Mouse (Mus musculus) megakaryocyte-erythroid progenitor cell, adult 5-6 weeks (primary cell): ENCODE results near the gene Heatr4. TPM values are rescaled to one million over a fixed set of nuclear protein-coding genes. Genes with fewer than 3 reads are reported as not detected.

Source experiments
- ATAC-seq: replicated peaks from 2 replicates; pipeline ENCODE4 v1.8.0; 2016; ENCODE audit warnings: mild to moderate bottlenecking, inconsistent platforms; ENCODE audit not compliant: severe bottlenecking, poor library complexity, low FRiP score, low TSS enrichment
- total RNA-seq, 2 experiments: library from RNA; stranded (forward) in 1 of 2; stranded (reverse) in 1 of 2; fragments of 200-1000, 215-1000 nt in 1 of 2; fragments of >200 nt in 1 of 2; fragmentation: Nextera tagmentation in 1 of 2; gene quantifications; 2 replicates each; pipeline ENCODE4 v1.2.3; 2014 to 2017

Heatr4 gene
- total RNA-seq, 2 experiments from 2014 or later: not detected

DNA sequence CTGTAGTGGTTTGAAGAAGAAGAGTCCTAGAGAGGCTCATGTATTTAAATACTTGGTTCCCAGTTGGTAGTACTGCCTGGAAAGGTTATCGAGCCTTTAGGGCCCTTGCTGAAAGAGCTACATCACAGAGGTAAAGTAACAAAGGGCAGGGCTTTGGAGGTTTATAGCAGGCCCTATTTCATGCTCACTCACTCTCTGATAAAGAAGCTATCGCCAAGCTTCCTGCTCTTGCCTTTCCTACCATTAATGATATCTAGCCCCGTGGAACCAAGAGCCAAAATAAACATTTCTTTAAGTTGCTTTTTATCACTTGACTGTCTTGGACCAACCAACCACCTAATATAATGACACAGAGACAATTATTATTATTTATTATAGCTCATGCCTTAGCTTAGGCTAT, 15.8 kb upstream of the Heatr4 start:
- ATAC-seq: no peak

DNA sequence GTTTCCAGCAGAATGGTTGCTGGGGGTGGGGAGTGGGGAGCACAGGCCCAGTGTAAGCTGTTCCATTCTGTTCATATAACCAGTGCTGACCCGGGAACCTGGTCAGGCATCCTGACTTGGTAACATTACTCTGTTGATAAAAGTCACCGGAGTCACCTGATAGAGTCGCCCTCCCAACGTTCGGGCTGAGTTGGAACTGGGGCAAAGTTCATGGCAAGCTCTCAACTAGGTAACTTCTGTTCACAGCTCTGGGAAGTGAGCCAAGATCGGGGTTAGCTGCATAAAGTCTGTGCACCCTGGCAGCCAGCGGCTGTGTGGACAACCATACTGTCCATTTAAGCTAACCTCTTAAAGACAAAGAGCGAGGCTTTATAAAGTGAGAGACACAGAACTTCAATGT, 14.6 kb upstream of the Heatr4 start:
- peak; percentile 76 for ATAC-seq

DNA sequence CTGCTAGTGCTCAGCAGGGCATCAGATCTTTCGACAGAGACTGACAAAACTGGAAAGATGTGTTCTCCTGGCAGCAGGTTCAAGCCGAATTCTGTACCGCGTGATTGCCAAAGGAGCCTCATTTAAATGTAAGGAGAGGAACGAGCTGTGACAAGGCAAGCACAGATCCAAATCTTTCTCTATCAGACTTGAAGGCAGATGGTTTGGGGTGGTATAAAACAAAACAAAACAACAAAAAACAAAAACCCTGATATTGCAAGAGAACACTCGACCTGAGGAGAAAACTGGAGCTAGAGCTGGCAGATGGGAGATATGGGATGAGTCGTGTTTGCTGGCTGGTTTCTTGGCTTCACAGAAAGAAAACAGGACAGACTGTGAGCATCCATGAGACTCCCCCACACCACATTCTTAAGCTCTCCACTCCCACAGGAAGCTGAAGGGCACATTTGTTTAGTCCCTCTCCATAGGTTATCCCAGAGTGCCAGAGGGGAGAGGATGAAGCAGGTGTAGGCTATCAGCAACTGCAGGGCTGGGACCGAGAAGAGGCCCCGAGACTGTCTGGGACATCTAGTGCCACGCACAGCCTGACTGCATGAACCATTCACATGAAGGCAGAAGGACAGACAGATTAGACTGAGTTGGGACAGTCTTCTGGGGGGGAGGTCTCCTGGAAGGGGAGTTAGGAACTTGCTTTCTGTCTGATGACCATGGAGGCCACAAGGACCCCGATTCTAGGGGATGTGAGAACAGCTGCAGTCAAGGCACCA, 13.9 kb upstream of the Heatr4 start:
- peak; percentile 60; the same call in 1 of the 2 replicates for ATAC-seq

DNA sequence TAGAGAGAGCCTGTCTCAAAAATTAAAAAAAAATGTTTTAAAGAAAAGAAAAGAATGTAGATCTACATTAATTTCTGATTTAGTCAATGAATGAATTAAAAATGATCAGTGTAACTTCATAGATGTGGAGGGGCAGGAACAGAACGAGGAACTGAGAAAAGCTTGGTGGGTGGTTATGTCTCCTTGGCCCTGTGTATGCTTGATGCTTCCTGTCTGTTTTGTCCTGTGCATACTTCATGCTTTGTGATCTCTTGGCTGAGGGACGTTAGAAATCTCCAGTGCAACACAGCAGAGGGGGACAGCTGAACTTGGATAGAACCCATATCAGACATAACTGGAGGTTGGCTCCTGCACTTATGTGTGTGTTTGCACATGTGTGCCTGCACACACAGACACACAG, 12.6 kb upstream of the Heatr4 start:
- no peak for ATAC-seq

DNA sequence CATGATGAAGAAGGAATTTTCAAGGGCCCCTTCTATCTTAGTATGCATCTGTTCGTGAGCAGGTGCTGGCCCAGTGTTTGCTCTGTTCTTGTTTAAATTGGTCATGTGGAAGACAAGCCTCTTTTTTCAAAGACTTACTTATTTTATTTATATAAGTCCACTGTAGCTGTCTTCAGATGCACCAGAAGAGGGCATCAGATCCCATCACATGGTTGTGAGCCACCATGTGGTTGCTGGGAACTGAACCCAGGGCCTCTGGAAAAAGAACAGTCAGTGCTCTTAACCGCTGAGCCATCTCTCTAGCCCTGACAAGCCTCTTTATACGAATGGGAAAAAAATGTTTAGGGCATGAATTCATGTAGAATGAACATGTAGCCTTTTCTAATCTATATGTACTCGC, 4.7 kb upstream of the Heatr4 start:
- ATAC-seq: no peak

DNA sequence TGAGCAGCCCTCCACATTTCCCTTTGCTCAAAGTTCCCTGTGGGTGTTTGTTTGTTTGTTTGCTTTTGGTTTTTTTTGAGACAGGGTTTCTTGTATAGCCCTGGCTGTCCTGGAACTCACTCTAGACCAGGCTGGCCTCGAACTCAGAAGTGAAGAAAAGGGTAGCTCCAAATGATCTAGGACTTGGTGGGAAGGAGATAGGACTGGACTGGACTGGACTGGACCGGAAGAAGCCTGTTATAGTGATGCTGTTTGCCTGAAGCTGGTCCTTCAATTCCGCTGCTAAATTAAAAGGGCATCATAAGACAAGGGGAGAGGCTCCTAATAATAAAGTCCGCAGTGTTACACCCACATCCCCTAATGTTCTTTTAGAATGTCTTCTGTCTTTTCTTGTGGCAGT, 3.8 kb upstream of the Heatr4 start:
- ATAC-seq: no peak

DNA sequence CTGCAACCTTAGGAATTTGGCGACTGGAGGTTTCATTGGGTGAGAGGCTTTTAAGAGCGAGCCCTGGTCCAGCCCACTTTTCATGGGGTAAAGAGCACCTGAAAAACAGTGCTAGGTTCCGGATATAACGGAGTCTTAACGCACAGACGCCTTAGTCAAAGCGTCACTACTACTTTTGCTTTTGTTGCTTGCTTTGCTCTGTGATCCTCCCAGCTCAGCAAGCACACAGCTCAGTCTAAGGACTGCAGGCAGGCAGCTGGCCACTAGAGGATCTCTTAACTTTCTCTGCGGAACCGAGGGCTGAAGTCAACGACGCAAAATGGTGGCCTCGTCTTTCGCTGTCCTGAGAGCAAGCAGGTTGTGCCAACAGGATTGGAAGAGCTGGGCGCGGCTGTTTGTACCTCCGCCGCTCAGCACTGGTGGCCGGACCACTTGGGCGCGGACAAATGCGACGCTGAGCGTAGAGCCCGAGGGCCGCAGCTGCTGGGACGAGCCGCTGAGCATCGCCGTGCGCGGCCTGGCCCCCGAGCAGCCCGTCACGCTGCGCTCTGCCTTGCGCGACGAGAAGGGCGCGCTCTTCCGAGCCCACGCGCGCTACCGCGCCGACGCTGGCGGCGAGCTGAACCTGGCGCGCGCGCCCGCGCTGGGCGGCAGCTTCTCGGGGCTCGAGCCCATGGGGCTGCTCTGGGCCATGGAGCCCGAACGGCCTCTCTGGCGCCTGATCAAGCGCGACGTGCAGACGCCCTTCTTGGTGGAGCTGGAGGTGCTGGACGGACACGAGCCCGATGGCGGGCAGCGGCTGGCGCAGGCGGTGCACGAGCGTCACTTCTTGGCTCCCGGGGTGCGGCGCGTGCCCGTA, 3.2 kb upstream of the Heatr4 start, which contains the start of gene Acot2:
Gene Acot2 (plus strand): TSS at position 279 of the 859 bp plus-strand sequence.
- ATAC-seq: peak; percentile 91

DNA sequence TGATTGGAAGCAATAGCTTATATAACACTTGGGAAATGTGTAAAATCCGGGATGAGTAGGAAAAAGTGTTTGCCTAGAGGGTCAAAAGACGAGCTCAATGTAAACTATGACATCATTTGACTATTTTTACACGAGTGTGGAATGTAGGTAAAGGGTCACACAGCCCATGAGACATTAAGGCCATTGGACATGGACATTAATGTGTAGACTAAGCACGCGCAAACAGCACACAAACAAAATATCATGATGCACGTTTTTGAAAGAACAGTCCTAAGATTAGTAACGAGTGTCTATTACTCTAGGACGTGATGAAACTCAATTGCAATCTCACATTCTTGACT, 2.6 kb upstream of the Heatr4 start:
- ATAC-seq: peak; percentile 15; the same call in 1 of the 2 replicates

DNA sequence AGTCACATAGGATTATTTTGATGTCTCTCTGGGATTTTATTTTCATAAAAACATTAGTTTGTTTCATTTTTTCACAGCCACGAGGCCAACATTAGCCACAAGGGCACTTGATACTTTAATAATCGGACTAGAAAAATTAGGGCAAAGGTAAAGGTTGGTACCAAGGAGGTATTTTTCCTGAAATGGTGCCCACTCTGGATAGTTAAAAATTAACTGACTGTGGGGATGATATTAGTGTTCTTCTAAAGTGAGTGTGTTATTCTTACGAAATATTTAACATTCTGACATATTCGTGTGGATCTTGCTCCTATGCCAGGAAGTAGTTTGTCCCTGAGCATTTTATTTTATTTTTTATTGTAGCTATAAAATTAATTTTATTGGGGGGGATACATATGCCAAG, 3.0 kb downstream of the Heatr4 start:
- no peak for ATAC-seq

DNA sequence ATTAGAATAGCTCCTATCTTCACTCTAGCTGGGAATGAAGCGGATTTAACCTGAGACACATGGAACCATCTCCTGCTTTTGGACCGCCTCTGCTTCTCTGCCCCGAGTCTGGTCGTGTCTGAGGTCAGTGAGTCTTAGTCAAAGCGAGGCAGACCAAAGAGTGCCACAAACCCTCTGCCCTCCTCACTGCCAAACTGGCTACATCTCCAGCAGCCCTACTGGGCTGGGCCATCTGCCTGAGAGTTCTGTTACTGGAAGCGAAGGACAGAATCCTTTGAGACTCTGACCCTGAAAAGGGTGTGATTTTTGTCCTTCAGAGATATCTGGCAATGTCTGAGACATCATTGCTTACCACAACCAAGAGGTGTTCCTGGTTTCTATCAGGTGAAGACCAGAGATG, 5.8 kb downstream of the Heatr4 start:
- no peak for ATAC-seq

DNA sequence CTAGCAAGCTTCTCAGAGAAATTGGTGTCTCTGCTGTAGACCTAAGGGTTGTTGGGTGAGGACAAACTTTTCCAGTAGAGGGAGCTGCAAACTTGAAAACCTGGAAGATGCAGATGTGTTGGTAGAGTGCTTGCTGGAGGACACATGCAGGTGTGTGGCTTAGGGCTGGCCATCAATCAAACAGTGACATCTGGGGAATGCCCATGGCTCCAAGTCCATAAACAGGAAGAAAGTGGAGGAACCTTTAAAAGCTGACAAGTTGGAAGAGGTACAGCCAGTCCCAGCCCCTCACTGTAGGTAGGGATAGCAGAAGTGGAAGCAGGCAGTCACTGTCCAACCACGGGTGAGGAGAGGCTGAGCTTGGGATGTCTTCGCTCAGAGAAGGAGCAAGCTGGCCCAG, 12.5 kb downstream of the Heatr4 start:
- ATAC-seq: peak; percentile 70; the same call in 1 of the 2 replicates

DNA sequence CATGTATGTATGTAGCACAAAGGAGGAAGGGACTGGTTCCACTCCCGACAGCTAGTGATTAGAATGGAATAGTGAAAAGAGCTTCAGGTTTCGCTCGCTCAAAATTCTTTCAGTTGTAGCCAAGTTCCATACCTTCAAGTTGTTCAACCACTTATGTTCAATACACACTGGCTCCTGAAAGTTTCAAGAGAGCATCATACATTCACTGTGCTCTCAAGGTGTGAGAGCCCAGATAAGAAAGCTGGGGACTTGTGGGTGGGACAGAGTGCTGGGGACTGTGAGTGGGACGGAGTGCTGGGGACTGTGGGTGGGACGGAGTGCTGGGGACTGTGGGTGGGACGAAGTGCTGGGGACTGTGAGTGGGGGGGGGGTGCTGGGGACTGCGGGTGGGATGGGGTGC, 19.4 kb downstream of the Heatr4 start:
- ATAC-seq: no peak

DNA sequence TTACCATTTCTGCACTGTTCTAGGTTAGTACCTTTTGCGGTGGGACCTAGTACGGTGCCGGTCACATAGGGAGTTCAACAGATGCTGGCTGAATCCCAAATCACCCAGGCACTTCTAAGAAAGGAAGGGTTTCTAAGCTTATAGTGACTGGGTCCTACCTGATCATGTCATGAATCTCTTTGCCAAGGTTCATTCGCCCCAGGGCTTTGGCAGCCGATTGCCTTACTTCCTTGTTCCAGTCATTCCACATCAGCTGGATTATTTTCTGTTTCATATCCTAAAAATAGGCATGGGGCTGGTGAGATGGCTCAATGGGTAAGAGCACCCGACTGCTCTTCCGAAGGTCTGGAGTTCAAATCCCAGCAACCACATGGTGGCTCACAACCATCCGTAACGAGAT, 26.4 kb downstream of the Heatr4 start:
- ATAC-seq: no peak

DNA sequence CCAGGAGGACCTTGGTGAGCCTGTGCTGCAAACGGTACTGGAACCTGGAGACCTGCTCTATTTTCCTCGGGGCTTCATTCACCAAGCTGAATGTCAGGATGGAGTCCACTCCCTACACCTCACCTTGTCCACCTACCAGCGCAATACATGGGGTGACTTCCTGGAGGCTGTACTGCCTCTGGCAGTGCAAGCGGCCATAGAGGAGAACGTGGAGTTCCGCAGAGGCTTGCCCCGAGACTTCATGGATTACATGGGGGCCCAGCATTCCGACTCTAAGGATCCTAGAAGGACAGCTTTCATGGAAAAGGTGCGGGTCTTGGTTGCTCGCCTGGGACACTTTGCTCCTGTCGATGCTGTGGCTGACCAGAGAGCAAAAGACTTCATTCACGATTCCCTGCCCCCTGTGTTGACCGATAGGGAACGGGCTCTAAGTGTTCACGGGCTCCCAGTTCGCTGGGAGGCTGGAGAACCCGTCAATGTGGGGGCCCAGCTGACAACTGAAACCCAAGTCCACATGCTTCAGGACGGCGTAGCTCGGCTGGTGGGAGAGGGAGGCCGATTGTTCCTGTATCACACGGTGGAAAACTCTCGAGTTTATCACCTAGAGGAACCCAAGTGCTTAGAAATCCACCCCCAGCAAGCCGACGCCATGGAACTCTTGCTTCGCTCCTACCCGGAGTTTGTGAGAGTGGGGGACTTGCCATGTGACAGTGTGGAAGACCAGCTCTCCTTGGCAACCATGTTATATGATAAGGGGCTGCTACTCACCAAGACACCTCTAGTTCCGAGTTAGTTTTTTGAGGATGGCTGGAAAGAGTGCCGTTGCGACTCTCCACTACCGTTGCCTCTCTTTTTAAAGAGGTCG, 32.7 kb downstream of the Heatr4 start:
- ATAC-seq: no peak

DNA sequence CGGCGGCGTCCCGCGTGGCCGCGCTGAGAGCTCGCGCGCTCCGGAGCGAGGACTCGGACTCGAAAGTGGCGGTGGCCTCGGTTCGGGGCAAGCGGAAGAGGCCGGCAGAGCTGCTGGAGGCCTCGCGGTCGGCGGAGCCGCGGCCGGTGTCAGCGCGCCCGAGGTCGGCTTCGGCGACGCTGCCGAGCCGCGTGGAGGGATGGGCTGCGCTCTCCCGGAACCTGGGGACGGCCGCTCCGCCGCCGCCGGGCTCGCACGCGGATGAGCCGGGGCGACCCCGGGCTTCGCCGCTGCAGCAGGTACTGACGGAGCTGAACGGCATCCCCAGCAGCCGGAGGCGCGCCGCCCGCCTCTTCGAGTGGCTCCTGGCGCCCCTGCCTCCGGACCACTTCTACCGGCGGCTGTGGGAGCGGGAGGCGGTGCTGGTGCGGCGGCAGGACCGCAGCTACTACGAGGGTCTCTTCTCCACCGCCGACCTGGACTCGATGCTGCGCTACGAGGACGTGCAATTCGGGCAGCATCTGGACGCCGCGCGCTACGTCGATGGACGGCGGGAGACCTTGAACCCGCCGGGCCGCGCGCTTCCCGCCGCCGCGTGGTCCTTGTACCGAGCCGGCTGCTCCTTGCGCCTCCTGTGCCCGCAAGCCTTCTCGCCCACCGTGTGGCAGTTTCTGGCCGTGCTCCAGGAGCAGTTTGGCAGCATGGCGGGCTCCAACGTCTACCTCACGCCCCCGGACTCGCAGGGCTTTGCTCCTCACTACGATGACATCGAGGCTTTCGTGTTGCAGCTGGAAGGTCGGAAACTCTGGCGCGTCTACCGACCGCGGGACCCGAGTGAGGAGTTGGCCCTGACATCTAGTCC, 33.6 kb downstream of the Heatr4 start:
- ATAC-seq: peak; percentile 42

DNA sequence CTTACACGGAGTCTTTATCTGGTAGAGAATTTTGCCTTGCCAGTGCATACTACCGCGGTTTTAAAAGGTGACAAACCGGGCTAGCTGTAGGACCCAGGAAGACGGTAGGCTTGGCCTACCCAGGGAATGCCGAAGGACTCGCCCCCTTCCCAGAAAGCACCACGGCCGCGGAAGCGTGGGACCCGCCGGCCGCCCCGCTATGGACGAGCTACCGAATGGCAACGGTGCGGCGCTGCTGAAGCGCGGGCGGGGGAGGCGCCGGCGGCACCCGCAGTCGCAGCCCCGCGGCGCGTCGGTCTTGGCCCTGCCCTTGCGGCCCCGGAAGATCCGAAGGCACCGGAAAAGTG, 34.2 kb downstream of the Heatr4 start, which contains the start of gene Riox1:
Gene Riox1 (plus strand): TSS at position 116 of the 347 bp plus-strand sequence.
- ATAC-seq: peak; percentile 83

DNA sequence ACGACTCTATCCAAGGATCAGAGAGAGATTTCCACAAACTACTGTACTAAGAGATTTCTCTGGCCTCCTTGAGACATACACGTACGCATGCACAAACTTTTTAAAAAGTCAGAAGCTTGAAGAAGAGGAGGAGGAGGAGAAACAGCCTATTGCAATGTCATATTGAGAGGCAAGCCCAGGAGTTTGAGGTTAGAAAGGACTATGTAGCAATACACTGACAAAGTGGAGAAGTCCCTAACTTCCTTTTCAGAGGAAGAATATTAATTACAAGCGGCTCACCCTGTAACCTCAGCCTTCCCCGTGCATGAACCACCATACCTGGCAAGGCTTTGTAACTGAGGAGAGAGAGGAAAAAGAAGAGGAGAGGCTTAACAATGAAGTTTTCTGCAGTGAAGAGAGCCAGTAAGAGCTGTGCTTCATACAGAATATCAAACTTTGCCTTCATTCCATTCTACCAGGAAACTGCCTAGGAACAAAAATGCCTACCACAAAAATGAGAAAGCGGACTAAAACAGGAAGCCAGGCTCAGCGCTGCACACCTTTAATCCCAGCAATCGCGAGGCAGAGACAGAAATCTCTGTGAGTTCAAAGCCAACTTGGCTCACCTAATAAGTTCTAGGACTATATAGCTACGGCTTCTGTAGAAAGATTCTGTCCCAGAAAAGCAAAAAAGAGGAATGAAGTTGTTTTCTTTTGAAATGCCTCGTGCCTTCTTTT, 34.7 kb downstream of the Heatr4 start:
- ATAC-seq: no peak

DNA sequence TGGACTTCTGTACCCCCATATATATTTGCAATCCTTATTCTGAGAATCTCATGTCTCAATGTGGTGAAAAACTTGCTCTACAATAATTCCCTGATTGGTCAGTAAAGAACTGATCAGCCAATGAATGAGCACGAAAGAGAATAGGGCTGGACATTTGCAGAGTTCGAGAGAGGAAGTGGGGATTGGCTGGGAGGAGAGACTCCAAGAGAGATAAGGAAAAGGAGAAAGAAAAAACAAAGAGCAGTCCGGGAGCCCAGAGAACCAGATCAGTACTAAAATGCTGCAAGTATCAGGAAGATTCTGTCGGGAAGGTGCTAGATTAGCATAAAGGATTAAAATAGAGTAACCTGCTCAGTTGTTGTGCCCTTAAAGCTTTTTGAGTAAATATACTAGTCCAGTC, 35.6 kb downstream of the Heatr4 start:
- peak; percentile 54 for ATAC-seq
